Comparison of ENCODE assay signal across 9 mouse cellular contexts in the genomic region with DNA sequence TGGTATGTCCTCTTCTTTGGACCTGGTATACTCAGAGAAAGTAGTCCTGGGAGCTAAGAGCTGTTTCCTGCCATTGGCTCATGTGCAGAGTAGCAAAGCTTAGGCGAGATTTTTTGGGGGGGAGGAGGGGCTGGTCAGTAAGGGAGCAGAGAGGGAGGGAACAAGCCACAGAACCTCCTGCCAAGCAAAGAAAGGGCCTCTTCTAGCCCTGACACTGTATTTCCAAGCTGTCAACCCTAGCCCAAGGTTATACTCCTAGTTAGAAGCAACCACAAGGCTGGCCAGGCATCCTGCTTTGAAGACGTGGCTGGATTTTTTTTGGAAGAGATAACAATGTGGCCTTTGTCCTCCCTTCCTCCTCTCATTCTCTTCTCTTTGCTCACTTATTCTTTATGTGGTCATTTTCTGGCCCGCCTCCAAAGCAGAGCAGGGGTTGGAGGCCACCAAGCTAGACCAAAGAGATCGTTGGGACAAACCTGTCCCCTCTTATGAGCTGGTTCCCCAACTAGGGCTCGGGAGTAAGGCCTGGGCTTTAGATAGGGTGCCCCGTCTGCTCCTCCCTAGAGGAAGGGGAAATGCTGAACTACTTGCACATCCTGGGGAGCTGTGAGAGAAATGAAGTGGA.
DNase-seq lines count a peak whose midpoint lies in the region; ATAC-seq and TF ChIP-seq lines count a peak whose summit lies in the region.
"Had no signal": no experiment of that assay in that cellular context is flagged by ENCODE, and none has a peak within 500 bp of the region (broad histone marks: within the 10 kb centered on the region; RNA-seq: fewer than 3 reads in every experiment).

No protein-coding gene starts in this region.

- no peak for TF ChIP-seq CTCF in intestine, postnatal 0 days (IDR thresholded peaks at IDR 0.05; ENCODE audit: low read depth)

- no peaks in the 10 kb centered on the region for H3K36me3 ChIP-seq in embryonic facial prominence, embryonic 12.5 days
- H3K36me3 ChIP-seq in embryonic facial prominence, embryonic 10.5 days (replicated peaks), result no peaks in the 10 kb centered on the region
- H3K36me3 ChIP-seq in intestine, embryonic 14.5 days (ENCODE audit: control insufficient read depth, insufficient read depth, low read length), result no peaks in the 10 kb centered on the region
- H3K36me3 ChIP-seq in intestine, postnatal 0 days (ENCODE audit: control insufficient read depth, insufficient read depth), result no peaks in the 10 kb centered on the region
- H3K36me3 ChIP-seq in embryonic facial prominence, embryonic 15.5 days, result no peaks in the 10 kb centered on the region

- H3K4me3 ChIP-seq in embryonic facial prominence, embryonic 12.5 days, result no peak overlapping the region
- no peak overlapping the region for H3K4me3 ChIP-seq in embryonic facial prominence, embryonic 10.5 days
- H3K4me3 ChIP-seq in intestine, embryonic 14.5 days (ENCODE audit: low read depth, low read length), result no peak overlapping the region
- no peak overlapping the region for H3K4me3 ChIP-seq in intestine, postnatal 0 days (ENCODE audit: low read depth, low read length)
- no peak overlapping the region for H3K4me3 ChIP-seq in embryonic facial prominence, embryonic 15.5 days (replicated peaks)

- no peak for DNase-seq in embryonic facial prominence, embryonic 10.5 days (ENCODE audit: low spot score)
- no peak for DNase-seq in intestine, embryonic 14.5 days (ENCODE audit: low spot score)
- DNase-seq in 3134 (ENCODE audit: extremely low read depth, insufficient read length, low spot score), result peak; percentile 57
- no peak for DNase-seq in frontal cortex, adult 2 months (ENCODE audit: extremely low spot score in 1 of 2, low spot score in 1 of 2)
- DNase-seq in cerebellum, postnatal 36 days, result no peak
- DNase-seq: embryo, embryonic 11 days had no signal

- WGBS in embryonic facial prominence, embryonic 12.5 days, result 56% methylated on average over 6 of the region's 6 CpGs
- 54% methylated on average over 6 of the region's 6 CpGs for WGBS in embryonic facial prominence, embryonic 10.5 days
- WGBS in intestine, embryonic 14.5 days, result 63% methylated on average over 6 of the region's 6 CpGs
- WGBS in intestine, postnatal 0 days, result 63% methylated on average over 6 of the region's 6 CpGs
- WGBS in embryonic facial prominence, embryonic 15.5 days, result 69% methylated on average over 6 of the region's 6 CpGs

- H3K9me3 ChIP-seq in embryonic facial prominence, embryonic 12.5 days, result no peaks in the 10 kb centered on the region
- H3K9me3 ChIP-seq in embryonic facial prominence, embryonic 10.5 days, result no peaks in the 10 kb centered on the region
- no peaks in the 10 kb centered on the region for H3K9me3 ChIP-seq in intestine, embryonic 14.5 days (ENCODE audit: control insufficient read depth, low read length)
- no peaks in the 10 kb centered on the region for H3K9me3 ChIP-seq in intestine, postnatal 0 days (ENCODE audit: control insufficient read depth)
- H3K9me3 ChIP-seq in embryonic facial prominence, embryonic 15.5 days (replicated peaks), result no peaks in the 10 kb centered on the region

- H3K4me1 ChIP-seq in embryonic facial prominence, embryonic 12.5 days, result 0 out of 2 replicates have a peak, but pooled peaks cover 10% of the 10 kb centered on the region
- peaks cover 20% of the 10 kb centered on the region for H3K4me1 ChIP-seq in embryonic facial prominence, embryonic 10.5 days
- no peaks in the 10 kb centered on the region; the same call in 1 of the 2 replicates for H3K4me1 ChIP-seq in intestine, embryonic 14.5 days (replicated peaks; ENCODE audit: control insufficient read depth, insufficient read depth, low read length)
- no peaks in the 10 kb centered on the region for H3K4me1 ChIP-seq in intestine, postnatal 0 days (replicated peaks; ENCODE audit: control insufficient read depth, insufficient read depth, low read length)
- H3K4me1 ChIP-seq in embryonic facial prominence, embryonic 15.5 days, result peaks cover 19% of the 10 kb centered on the region

- 0 out of 2 replicates have a peak overlapping the region, but pooled peaks have one; percentile 70 for H3K27ac ChIP-seq in embryonic facial prominence, embryonic 12.5 days
- H3K27ac ChIP-seq in embryonic facial prominence, embryonic 10.5 days (replicated peaks), result no peak overlapping the region
- 0 out of 2 replicates have a peak overlapping the region, but pooled peaks have one; percentile 59 for H3K27ac ChIP-seq in intestine, embryonic 14.5 days (ENCODE audit: low read depth)
- no peak overlapping the region for H3K27ac ChIP-seq in intestine, postnatal 0 days (ENCODE audit: low read depth, low read length)
- peak overlapping the region; percentile 73; the same call in 1 of the 2 replicates for H3K27ac ChIP-seq in embryonic facial prominence, embryonic 15.5 days (replicated peaks)

- ATAC-seq in embryonic facial prominence, embryonic 12.5 days (ENCODE audit: insufficient number of reproducible peaks, insufficient read depth, low FRiP score, low TSS enrichment), result no peak
- ATAC-seq in intestine, embryonic 14.5 days (replicated peaks; ENCODE audit: low FRiP score, low TSS enrichment, low read depth), result no peak
- ATAC-seq in intestine, postnatal 0 days, result no peak
- ATAC-seq in embryonic facial prominence, embryonic 15.5 days (ENCODE audit: insufficient number of reproducible peaks, low FRiP score, low TSS enrichment, low read depth), result no peak

- peaks cover 49% of the 10 kb centered on the region for H3K27me3 ChIP-seq in embryonic facial prominence, embryonic 12.5 days
- peaks cover 100% of the 10 kb centered on the region for H3K27me3 ChIP-seq in embryonic facial prominence, embryonic 10.5 days (replicated peaks; ENCODE audit: low read depth, poor library complexity, severe bottlenecking)
- 0 out of 2 replicates have a peak, but pooled peaks cover 8% of the 10 kb centered on the region for H3K27me3 ChIP-seq in intestine, embryonic 14.5 days (replicated peaks; ENCODE audit: control insufficient read depth, insufficient read depth, low read length)
- H3K27me3 ChIP-seq in intestine, postnatal 0 days (replicated peaks; ENCODE audit: control insufficient read depth, insufficient read depth, low read length), result no peaks in the 10 kb centered on the region
- H3K27me3 ChIP-seq in embryonic facial prominence, embryonic 15.5 days, result peaks cover 14% of the 10 kb centered on the region

- H3K9ac ChIP-seq in embryonic facial prominence, embryonic 12.5 days, result no peak overlapping the region
- H3K9ac ChIP-seq in intestine, embryonic 14.5 days (ENCODE audit: low read length), result no peak overlapping the region
- H3K9ac ChIP-seq in intestine, postnatal 0 days (ENCODE audit: low read depth, low read length), result no peak overlapping the region
- no peak overlapping the region for H3K9ac ChIP-seq in embryonic facial prominence, embryonic 15.5 days

- no peak overlapping the region for H3K4me2 ChIP-seq in embryonic facial prominence, embryonic 12.5 days (replicated peaks)
- no peak overlapping the region for H3K4me2 ChIP-seq in intestine, embryonic 14.5 days (ENCODE audit: low read length)
- no peak overlapping the region for H3K4me2 ChIP-seq in intestine, postnatal 0 days (replicated peaks; ENCODE audit: low read depth)
- no peak overlapping the region for H3K4me2 ChIP-seq in embryonic facial prominence, embryonic 15.5 days (replicated peaks)

Comparison
In these comparisons a context has a peak if more than half of its experiments do, and no peak if none do; other contexts are left out.
1. H3K27ac ChIP-seq: peak in embryonic facial prominence, embryonic 12.5 days (single experiment), intestine, embryonic 14.5 days (single experiment) and embryonic facial prominence, embryonic 15.5 days (single experiment); none in embryonic facial prominence, embryonic 10.5 days (single experiment) and intestine, postnatal 0 days (single experiment).